Comparison of ENCODE assay signal across 12 mouse cellular contexts in the genomic region with DNA sequence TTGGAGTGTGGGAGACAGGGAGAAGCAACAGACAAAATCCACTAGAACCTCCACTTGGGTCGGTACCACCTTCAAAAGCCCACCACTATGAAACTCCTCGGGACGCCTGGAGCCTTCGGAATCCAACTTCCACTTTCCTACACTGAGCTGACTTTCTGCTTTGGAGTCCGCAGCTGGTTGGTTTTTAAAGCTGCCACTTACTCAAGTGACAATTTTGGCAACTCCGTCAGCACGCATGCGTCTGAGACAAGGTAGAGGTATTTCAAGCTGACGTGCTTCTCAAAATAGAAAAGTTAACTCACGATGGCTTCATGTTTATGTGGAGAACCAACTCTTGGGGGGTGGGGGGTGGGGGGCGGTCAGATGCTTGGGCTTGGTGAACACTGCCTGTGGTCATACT. TPM values are rescaled to one million over a fixed set of nuclear protein-coding genes. Genes with fewer than 3 reads are reported as not detected.
A peak's percentile ranks its signal among the peaks of the same experiment; 100 is the strongest.
DNase-seq lines count a peak whose midpoint lies in the region; ATAC-seq and TF ChIP-seq lines count a peak whose summit lies in the region.
"Had no signal": no experiment of that assay in that cellular context is flagged by ENCODE, and none has a peak within 500 bp of the region (broad histone marks: within the 10 kb centered on the region; RNA-seq: fewer than 3 reads in every experiment).

A gene (minus strand): TSS at position 159 of the 400 bp plus-strand sequence.

- DNase-seq in MEL (ENCODE audit: low read depth, low spot score): no peak
- peak; percentile 40 for DNase-seq in gastrocnemius, postnatal 14 days
- DNase-seq in liver, embryonic 13.5 days: no peak
- no peak for DNase-seq in kidney, adult 11 months
- no peak for DNase-seq in kidney, postnatal 14 days
- DNase-seq in hindbrain, embryonic 11.5 days (ENCODE audit: low spot score): no peak
- DNase-seq in T-cell, adult 2 months (ENCODE audit: low spot score): no peak
- DNase-seq: cerebellum, adult 18-20 months had no signal

- 51% methylated on average over 11 of the region's 11 CpGs for WGBS in heart, embryonic 13.5 days
- WGBS in liver, embryonic 13.5 days (ENCODE audit: insufficient replicate concordance): 71% methylated on average over 11 of the region's 11 CpGs
- 89% methylated on average over 11 of the region's 11 CpGs for WGBS in hindbrain, embryonic 11.5 days

- H3K27ac ChIP-seq in MEL (ENCODE audit: control insufficient read depth, low read depth, low read length): peak within 1 kb of the TSS; percentile 96
- H3K27ac ChIP-seq in heart, embryonic 13.5 days (replicated peaks): peak within 1 kb of the TSS; percentile 90
- peak within 1 kb of the TSS; percentile 96 for H3K27ac ChIP-seq in liver, embryonic 13.5 days
- no peak within 1 kb of the TSS for H3K27ac ChIP-seq in hindbrain, embryonic 11.5 days (ENCODE audit: low read depth, low read length)
- H3K27ac ChIP-seq: embryonic facial prominence, embryonic 10.5 days; limb, embryonic 13.5 days had no signal

- H3K9me3 ChIP-seq in MEL (replicated peaks; ENCODE audit: insufficient read depth, low read length): no peaks in the 10 kb centered on the region
- no peaks in the 10 kb centered on the region for H3K9me3 ChIP-seq in heart, embryonic 13.5 days
- no peaks in the 10 kb centered on the region for H3K9me3 ChIP-seq in liver, embryonic 13.5 days (replicated peaks)
- no peaks in the 10 kb centered on the region for H3K9me3 ChIP-seq in hindbrain, embryonic 11.5 days (ENCODE audit: control insufficient read depth, low read length)
- H3K9me3 ChIP-seq: embryonic facial prominence, embryonic 10.5 days; limb, embryonic 13.5 days had no signal

- peak within 1 kb of the TSS; percentile 63 for H3K4me2 ChIP-seq in heart, embryonic 13.5 days
- peak within 1 kb of the TSS; percentile 18 for H3K4me2 ChIP-seq in liver, embryonic 13.5 days
- no peak within 1 kb of the TSS for H3K4me2 ChIP-seq in hindbrain, embryonic 11.5 days (replicated peaks; ENCODE audit: low read depth, low read length)
- H3K4me2 ChIP-seq: limb, embryonic 13.5 days had no signal

- H3K4me3 ChIP-seq in MEL (ENCODE audit: control insufficient read depth in 1 of 2, insufficient read depth in 1 of 2, low read depth in 2 of 2, low read length in 2 of 2): no peak within 1 kb of the TSS
- H3K4me3 ChIP-seq in heart, embryonic 13.5 days: peak within 1 kb of the TSS; percentile 55
- no peak within 1 kb of the TSS for H3K4me3 ChIP-seq in liver, embryonic 13.5 days (replicated peaks)
- no peak within 1 kb of the TSS for H3K4me3 ChIP-seq in hindbrain, embryonic 11.5 days (ENCODE audit: low read depth, low read length)
- H3K4me3 ChIP-seq: embryonic facial prominence, embryonic 10.5 days; limb, embryonic 13.5 days had no signal

- no peak for TF ChIP-seq POLR2A in MEL (IDR thresholded peaks at IDR 0.05; ENCODE audit: control insufficient read depth in 1 of 2, insufficient read depth in 1 of 2, low read depth in 1 of 2, low read length in 2 of 2, poor library complexity in 1 of 2)

- ATAC-seq in heart, embryonic 13.5 days (ENCODE audit: extremely low read depth, insufficient number of reproducible peaks, low FRiP score, low TSS enrichment): peak; percentile 44; the same call in 1 of the 2 replicates
- no peak for ATAC-seq in liver, embryonic 13.5 days (ENCODE audit: low read depth)
- ATAC-seq in hindbrain, embryonic 11.5 days (ENCODE audit: low FRiP score): no peak

- peaks cover 26 to 43% of the 10 kb centered on the region in 2 experiments for H3K4me1 ChIP-seq in MEL (ENCODE audit: control insufficient read depth in 1 of 2, insufficient read depth in 2 of 2, low read length in 2 of 2)
- peaks cover 58% of the 10 kb centered on the region for H3K4me1 ChIP-seq in heart, embryonic 13.5 days
- H3K4me1 ChIP-seq in liver, embryonic 13.5 days (replicated peaks): peaks cover 68% of the 10 kb centered on the region
- H3K4me1 ChIP-seq in hindbrain, embryonic 11.5 days (replicated peaks; ENCODE audit: control insufficient read depth, insufficient read depth, low read length): no peaks in the 10 kb centered on the region
- H3K4me1 ChIP-seq: limb, embryonic 13.5 days had no signal

- no peak for TF ChIP-seq EP300 in MEL (IDR thresholded peaks at IDR 0.05; ENCODE audit: low read depth in 1 of 2, low read length in 2 of 2)

- peaks cover 0 to 31% of the 10 kb centered on the region in 2 experiments; a peak in 2 of 4 replicates for H3K36me3 ChIP-seq in MEL (ENCODE audit: control insufficient read depth in 1 of 2, insufficient read depth in 2 of 2, low read length in 2 of 2)
- H3K36me3 ChIP-seq in heart, embryonic 13.5 days: peaks cover 12% of the 10 kb centered on the region
- H3K36me3 ChIP-seq in liver, embryonic 13.5 days: no peaks in the 10 kb centered on the region
- H3K36me3 ChIP-seq in hindbrain, embryonic 11.5 days (ENCODE audit: control insufficient read depth, insufficient read depth, low read length): no peaks in the 10 kb centered on the region
- H3K36me3 ChIP-seq: embryonic facial prominence, embryonic 10.5 days; limb, embryonic 13.5 days had no signal

- H3K27me3 ChIP-seq in MEL (ENCODE audit: control insufficient read depth in 1 of 2, insufficient read depth in 2 of 2, low read length in 2 of 2): no peaks in the 10 kb centered on the region
- H3K27me3 ChIP-seq in heart, embryonic 13.5 days (replicated peaks): peaks cover 2% of the 10 kb centered on the region
- H3K27me3 ChIP-seq in liver, embryonic 13.5 days: no peaks in the 10 kb centered on the region
- H3K27me3 ChIP-seq in hindbrain, embryonic 11.5 days (ENCODE audit: control insufficient read depth, insufficient read depth, low read length): no peaks in the 10 kb centered on the region

- no peak within 1 kb of the TSS for H3K9ac ChIP-seq in MEL (ENCODE audit: control insufficient read depth, low read depth, low read length, poor library complexity, severe bottlenecking)
- peak within 1 kb of the TSS; percentile 85 for H3K9ac ChIP-seq in heart, embryonic 13.5 days
- H3K9ac ChIP-seq in liver, embryonic 13.5 days: peak within 1 kb of the TSS; percentile 40; the same call in 1 of the 2 replicates
- no peak within 1 kb of the TSS for H3K9ac ChIP-seq in hindbrain, embryonic 11.5 days (ENCODE audit: low read depth, low read length)
- H3K9ac ChIP-seq: limb, embryonic 13.5 days had no signal

- intact Hi-C loops in gastrocnemius, postnatal 14 days (cut with DNase I; ENCODE audit: low total_unique reads): no loop called here

- no peaks in the 10 kb centered on the region; the same call in 1 of the 2 replicates for H3K79me2 ChIP-seq in MEL (ENCODE audit: control insufficient read depth, insufficient read depth, low read length, poor library complexity)

- TF ChIP-seq RAD21 in MEL (IDR thresholded peaks at IDR 0.05; ENCODE audit: low read depth, low read length): no peak

- TF ChIP-seq CTCF in MEL (IDR thresholded peaks at IDR 0.05 in 2 of 3, conservative IDR thresholded peaks at IDR 0.05 in 1 of 3; ENCODE audit: control insufficient read depth in 1 of 3, insufficient read depth in 1 of 3, low read depth in 2 of 3, low read length in 3 of 3, poor library complexity in 1 of 3, severe bottlenecking in 1 of 3): no peak

TF ChIP-seq in MEL, 35 proteins besides CTCF, POLR2A, EP300 and RAD21:
- TF ChIP-seq MYC (IDR thresholded peaks at IDR 0.05; ENCODE audit: low read depth, low read length) (no peak), ZNF384 (IDR thresholded peaks at IDR 0.05; ENCODE audit: low read depth, low read length) (no peak), MXI1 (IDR thresholded peaks at IDR 0.05; ENCODE audit: low read depth, low read length) (no peak), KAT2A (conservative IDR thresholded peaks at IDR 0.05; ENCODE audit: low read depth, low read length) (no peak), NELFE (IDR thresholded peaks at IDR 0.05; ENCODE audit: low read depth, low read length) (no peak), TBP (IDR thresholded peaks at IDR 0.05; ENCODE audit: low read depth, low read length) (no peak), POLR2AphosphoS2 (IDR thresholded peaks at IDR 0.05; ENCODE audit: low read length) (no peak), MAFK (IDR thresholded peaks at IDR 0.05; ENCODE audit: borderline replicate concordance, low read depth, low read length) (no peak), MEF2A (IDR thresholded peaks at IDR 0.05; ENCODE audit: extremely low read depth, insufficient replicate concordance, low read depth, low read length, poor library complexity, severe bottlenecking) (no peak), ZMIZ1 (IDR thresholded peaks at IDR 0.05; ENCODE audit: low read depth, low read length) (no peak), MYB (IDR thresholded peaks at IDR 0.05; ENCODE audit: low read depth, low read length) (no peak), RCOR1 (IDR thresholded peaks at IDR 0.05; ENCODE audit: low read depth, low read length) (no peak), JUND (IDR thresholded peaks at IDR 0.05; ENCODE audit: low read depth, low read length) (no peak)

RNA-seq across cellular contexts. Expression of the gene that starts here (rescaled TPM):
- 0.07 and 0.08 TPM in 2 replicates for total RNA-seq in MEL (2012; rRNA removed)
- polyA plus RNA-seq in MEL (2012; ENCODE audit: insufficient read depth in 1 of 2, insufficient read length in 2 of 2, low read depth in 1 of 2, low replicate concordance in 2 of 2, missing spikeins in 1 of 2): under 1 TPM in 1 of 2 experiments, not detected in 1; 0.11 TPM
- total RNA-seq in gastrocnemius, postnatal 14 days (2021): 100 to 1,000 TPM; 506 to 571 TPM
- 27.3 and 28.1 TPM in 2 replicates for polyA plus RNA-seq in heart, embryonic 13.5 days (2015; fragmentation: Nextera tagmentation; extraction: Ambion mirVana)
- 0.12 TPM in 2 replicates for polyA plus RNA-seq in liver, embryonic 13.5 days (2015; fragmentation: Nextera tagmentation; extraction: Ambion mirVana)
- polyA plus RNA-seq in hindbrain, embryonic 11.5 days (2014; fragmentation: Nextera tagmentation; extraction: Ambion mirVana): 0.15 and 0.22 TPM in 2 replicates
- total RNA-seq: neutrophil, adult 5-6 weeks had no signal

Comparison
In these comparisons a context has a peak if more than half of its experiments do, and no peak if none do; other contexts are left out.
1. RNA of the gene that starts here (total RNA-seq): 506 to 571 TPM in gastrocnemius, postnatal 14 days; 0.07 to 0.08 TPM in MEL; every median in the first group is over 100 times any median in the second.
2. RNA of the gene that starts here (polyA plus RNA-seq): 27.3 to 28.1 TPM in heart, embryonic 13.5 days; 0.15 to 0.22 TPM in hindbrain, embryonic 11.5 days, 0.12 TPM in liver, embryonic 13.5 days and 0.11 TPM in MEL; every median in the first group is over 10 times any median in the second.
3. H3K9ac ChIP-seq: peak in heart, embryonic 13.5 days (single experiment) and liver, embryonic 13.5 days (single experiment); none in MEL (single experiment) and hindbrain, embryonic 11.5 days (single experiment).